Mouse (Mus musculus) forebrain, postnatal 0 days (tissue): ENCODE results near the gene Etl4. TPM values are rescaled to one million over a fixed set of nuclear protein-coding genes. Genes with fewer than 3 reads are reported as not detected.
"Not testable (repeated sequence)": the region's sequence is repeated elsewhere in the genome, so short reads cannot be mapped to it uniquely, and the experiment has no call there.

Source experiments
- ATAC-seq: fragments of 200-750 bp; cut with Nextera tagmentation; 2 replicates; pipeline ENCODE4 v1.8.0; 2017; ENCODE audit warnings: mild to moderate bottlenecking, moderate library complexity
- DNase-seq: peaks from one replicate; pipeline ENCODE4 v3.0.0-alpha.2; 2015
- H3K27ac ChIP-seq: fragments of 300-500 bp; sonication (generic); 2 replicates; pipeline ENCODE4 v1.5.1; 2014; ENCODE audit warnings: low read depth, mild to moderate bottlenecking, antibody characterized with exemption, low read length, moderate library complexity, mixed read lengths
- H3K27me3 ChIP-seq: fragments of 300-500 bp; sonication (generic); 2 replicates; pipeline ENCODE4 v1.6.1; 2014; ENCODE audit warnings: mild to moderate bottlenecking, low read length, mixed read lengths; ENCODE audit not compliant: insufficient read depth
- H3K36me3 ChIP-seq: fragments of 300-500 bp; sonication (generic); 2 replicates; pipeline ENCODE4 v1.6.1; 2014; ENCODE audit warnings: mild to moderate bottlenecking, moderate library complexity; ENCODE audit not compliant: insufficient read depth
- H3K4me1 ChIP-seq: fragments of 300-500 bp; sonication (generic); 2 replicates; pipeline ENCODE4 v1.6.1; 2014; ENCODE audit warnings: antibody characterized with exemption; ENCODE audit not compliant: insufficient read depth
- H3K4me2 ChIP-seq: fragments of 300-500 bp; sonication (generic); 2 replicates; pipeline ENCODE4 v1.6.1; 2014; ENCODE audit warnings: low read depth, mild to moderate bottlenecking, moderate library complexity
- H3K4me3 ChIP-seq: fragments of 300-500 bp; sonication (generic); 2 replicates; pipeline ENCODE4 v1.5.1; 2014; ENCODE audit warnings: low read depth, low read length, mixed read lengths
- H3K9ac ChIP-seq: fragments of 300-500 bp; sonication (generic); 2 replicates; pipeline ENCODE4 v1.6.1; 2014; ENCODE audit warnings: mild to moderate bottlenecking
- H3K9me3 ChIP-seq: fragments of 300-500 bp; sonication (generic); 2 replicates; pipeline ENCODE4 v1.6.1; 2016; ENCODE audit warnings: low read length
- CTCF ChIP-seq: sonication (generic); IDR thresholded peaks from 2 replicates; pipeline ENCODE4 v1.5.1; 2016; ENCODE audit warnings: antibody characterized with exemption, control low read depth, low read depth
- WGBS: fragments of 180-500 bp; shearing (Covaris S2); extraction: QIAGEN DNeasy Blood & Tissue Kit; methylation state at CpG from one replicate; pipeline ENCODE4 v1.1.7; 2014; 5-methylcytosine and 5-hydroxymethylcytosine counted together
- polyA plus RNA-seq: library from polyadenylated mRNA; unstranded; fragments of >200 nt; fragmentation: Nextera tagmentation; extraction: Ambion mirVana; gene quantifications from 2 replicates; pipeline ENCODE4 v1.2.1, GENCODE M21; 2015
- total RNA-seq: library from RNA; depleted of rRNA; stranded (reverse); fragments of >200 nt; gene quantifications from 2 replicates; pipeline ENCODE4 v1.2.3, GENCODE M21; 2014

Etl4 gene
- total and polyA plus RNA-seq, 2 experiments from 2014 or later = 7.2 to 13.6 TPM

- no peak overlapping the region for H3K4me2 ChIP-seq
- no peaks in the 10 kb centered on the region for H3K36me3 ChIP-seq
- no peak for DNase-seq
- WGBS = 57% methylated on average over 3 of the region's 3 CpGs
- H3K9ac ChIP-seq = no peak overlapping the region
- no peaks in the 10 kb centered on the region for H3K27me3 ChIP-seq
- H3K9me3 ChIP-seq = no peaks in the 10 kb centered on the region
- no peaks in the 10 kb centered on the region for H3K4me1 ChIP-seq
- no peak for ATAC-seq
- TF ChIP-seq CTCF = no peak
- H3K27ac ChIP-seq = no peak overlapping the region
- no peak overlapping the region for H3K4me3 ChIP-seq
Observed at GRCm38 (mm10) chr2:20346873-20347272, 437.3 kb downstream of the Etl4 start.

DNA sequence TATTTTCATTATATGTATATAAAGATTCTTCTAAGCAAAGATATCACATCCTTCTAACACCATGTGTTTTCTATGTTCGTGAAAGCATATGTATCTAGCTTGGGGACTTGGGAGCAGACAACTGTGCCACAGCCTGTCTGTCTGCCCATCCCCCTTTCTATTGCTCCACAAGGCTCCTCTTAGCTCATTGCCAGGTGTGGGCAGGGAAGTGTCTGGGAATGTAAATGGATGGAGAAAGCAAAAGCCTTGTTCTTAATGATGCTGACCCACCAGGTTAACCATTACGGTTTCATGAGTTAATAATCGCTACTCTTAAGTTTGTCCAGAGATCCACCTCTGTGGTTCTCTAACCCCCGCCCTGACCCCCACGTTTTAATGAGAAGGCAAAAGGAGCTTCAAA, 439.7 kb downstream of the Etl4 start:
- DNase-seq (no peak), ATAC-seq (no peak)
- Histone ChIP-seq H3K4me3 (no peak overlapping the region), H3K36me3 (no peaks in the 10 kb centered on the region), H3K27ac (no peak overlapping the region), H3K4me1 (no peaks in the 10 kb centered on the region), H3K27me3 (no peaks in the 10 kb centered on the region), H3K9ac (no peak overlapping the region), H3K9me3 (no peaks in the 10 kb centered on the region), H3K4me2 (no peak overlapping the region)
- TF ChIP-seq CTCF = no peak
- 79% methylated on average over 5 of the region's 5 CpGs for WGBS

GRCm38 (mm10) chr2:20352796-20353195, 443.2 kb downstream of the Etl4 start:
- no peak overlapping the region for H3K4me2 ChIP-seq
- no peak for TF ChIP-seq CTCF
- ATAC-seq (no peak), DNase-seq (no peak)
- H3K4me1 ChIP-seq = no peaks in the 10 kb centered on the region
- H3K4me3 ChIP-seq = no peak overlapping the region
- H3K27me3 ChIP-seq = no peaks in the 10 kb centered on the region
- H3K36me3 ChIP-seq = no peaks in the 10 kb centered on the region
- H3K9ac ChIP-seq = no peak overlapping the region
- no peaks in the 10 kb centered on the region for H3K9me3 ChIP-seq
- no peak overlapping the region for H3K27ac ChIP-seq

GRCm38 (mm10) chr2:20377026-20377425, 467.4 kb downstream of the Etl4 start:
- no peak for TF ChIP-seq CTCF
- Histone ChIP-seq H3K36me3 (no peaks in the 10 kb centered on the region), H3K27me3 (no peaks in the 10 kb centered on the region), H3K27ac (no peak overlapping the region), H3K4me1 (no peaks in the 10 kb centered on the region), H3K9me3 (no peaks in the 10 kb centered on the region), H3K9ac (no peak overlapping the region), H3K4me3 (no peak overlapping the region), H3K4me2 (no peak overlapping the region)
- ATAC-seq (no peak), DNase-seq (no peak)
- 65% methylated on average over 2 of the region's 2 CpGs for WGBS

GRCm38 (mm10) chr2:20380874-20381273, 471.3 kb downstream of the Etl4 start:
- ATAC-seq, H3K4me2 ChIP-seq, H3K27me3 ChIP-seq, H3K27ac ChIP-seq, H3K4me1 ChIP-seq, DNase-seq, H3K9ac ChIP-seq, H3K9me3 ChIP-seq, H3K36me3 ChIP-seq, H3K4me3 ChIP-seq: not testable (repeated sequence)
- WGBS = 87% methylated on average over 4 of the region's 8 CpGs

GRCm38 (mm10) chr2:20394083-20394482, 484.5 kb downstream of the Etl4 start:
- Histone ChIP-seq H3K9me3 (no peaks in the 10 kb centered on the region), H3K4me2 (no peak overlapping the region), H3K4me3 (no peak overlapping the region), H3K4me1 (no peaks in the 10 kb centered on the region), H3K27ac (no peak overlapping the region), H3K36me3 (no peaks in the 10 kb centered on the region), H3K9ac (no peak overlapping the region), H3K27me3 (no peaks in the 10 kb centered on the region)
- TF ChIP-seq CTCF = no peak
- ATAC-seq (no peak), DNase-seq (no peak)

GRCm38 (mm10) chr2:20396978-20397377, 487.4 kb downstream of the Etl4 start:
- H3K4me3 ChIP-seq = no peak overlapping the region
- 86% methylated on average over 6 of the region's 6 CpGs for WGBS
- ATAC-seq (no peak), DNase-seq (no peak)
- no peaks in the 10 kb centered on the region for H3K36me3 ChIP-seq
- TF ChIP-seq CTCF = no peak
- no peak overlapping the region for H3K27ac ChIP-seq
- no peaks in the 10 kb centered on the region for H3K4me1 ChIP-seq
- H3K27me3 ChIP-seq = no peaks in the 10 kb centered on the region
- no peak overlapping the region for H3K9ac ChIP-seq
- no peak overlapping the region for H3K4me2 ChIP-seq
- H3K9me3 ChIP-seq = no peaks in the 10 kb centered on the region

DNA sequence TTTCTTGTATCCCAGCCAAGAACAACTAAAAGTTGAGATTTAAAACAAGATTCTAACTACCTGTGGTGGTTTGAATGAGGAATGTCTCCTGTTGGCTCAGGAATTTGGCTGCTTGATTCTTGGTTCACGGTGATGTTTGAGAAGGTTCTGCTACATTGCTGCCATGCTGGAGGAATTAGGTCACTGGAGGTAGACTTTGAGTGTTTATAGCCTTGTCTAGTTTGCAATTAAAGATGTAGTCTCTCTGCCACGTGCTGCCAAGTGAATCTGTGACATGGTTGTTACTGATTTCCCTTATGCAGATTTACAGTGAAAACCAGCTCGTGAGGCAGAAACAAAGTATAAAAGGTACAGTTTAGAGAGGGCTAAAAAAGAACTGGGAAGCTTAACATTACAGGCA, 491.0 kb downstream of the Etl4 start:
- H3K36me3 ChIP-seq = no peaks in the 10 kb centered on the region
- no peaks in the 10 kb centered on the region for H3K9me3 ChIP-seq
- 31% methylated on average over 3 of the region's 3 CpGs for WGBS
- DNase-seq (no peak), ATAC-seq (no peak)
- no peaks in the 10 kb centered on the region for H3K27me3 ChIP-seq
- H3K9ac ChIP-seq = no peak overlapping the region
- H3K27ac ChIP-seq = no peak overlapping the region
- no peak overlapping the region for H3K4me3 ChIP-seq
- no peaks in the 10 kb centered on the region for H3K4me1 ChIP-seq
- no peak overlapping the region for H3K4me2 ChIP-seq
- no peak for TF ChIP-seq CTCF
